ENCODE assay signal across 20 mouse cellular contexts in genomic region chr2:155573996-155574395, GRCm38 (mm10). TPM values are rescaled to one million over a fixed set of nuclear protein-coding genes. Genes with fewer than 3 reads are reported as not detected.
DNase-seq lines count a peak whose midpoint lies in the region; ATAC-seq and TF ChIP-seq lines count a peak whose summit lies in the region.
"Had no signal": no experiment of that assay in that cellular context is flagged by ENCODE, and none has a peak within 500 bp of the region (broad histone marks: within the 10 kb centered on the region; RNA-seq: fewer than 3 reads in every experiment).

No protein-coding gene starts in this region.

- TF ChIP-seq POLR2A in kidney, adult 2 months (IDR thresholded peaks at IDR 0.05; ENCODE audit: low read depth, low read length), result no peak
- no peak for TF ChIP-seq POLR2A in brain, embryonic 14.5 days (IDR thresholded peaks at IDR 0.05; ENCODE audit: borderline replicate concordance, extremely low read depth, insufficient read depth, insufficient read length, poor library complexity, severe bottlenecking)

- H3K27ac ChIP-seq in kidney, adult 2 months (ENCODE audit: insufficient read depth, low read depth, low read length), result peak overlapping the region; percentile 59
- no peak overlapping the region for H3K27ac ChIP-seq in lung, postnatal 0 days (ENCODE audit: low read length)
- H3K27ac ChIP-seq: embryonic facial prominence, embryonic 10.5 days; embryonic facial prominence, embryonic 13.5 days; forebrain, embryonic 13.5 days; heart, embryonic 10.5 days; heart, embryonic 13.5 days; hindbrain, embryonic 12.5 days; hindbrain, embryonic 15.5 days had no signal

- peaks cover 10% of the 10 kb centered on the region; the same call in 1 of the 2 replicates for H3K4me1 ChIP-seq in kidney, adult 2 months (ENCODE audit: control insufficient read depth, insufficient read depth, low read length)
- H3K4me1 ChIP-seq in lung, postnatal 0 days (ENCODE audit: insufficient read depth, low read depth, low read length), result peaks cover 4% of the 10 kb centered on the region; the same call in 1 of the 2 replicates
- H3K4me1 ChIP-seq: heart, embryonic 10.5 days; heart, embryonic 13.5 days; hindbrain, embryonic 12.5 days; hindbrain, embryonic 15.5 days had no signal

- no peak for TF ChIP-seq CTCF in kidney, adult 2 months (conservative IDR thresholded peaks at IDR 0.05; ENCODE audit: insufficient read depth, insufficient read length, low read depth, low read length)
- TF ChIP-seq CTCF in lung, postnatal 0 days (IDR thresholded peaks at IDR 0.05), result no peak
- no peak for TF ChIP-seq CTCF in brain, embryonic 14.5 days (IDR thresholded peaks at IDR 0.05; ENCODE audit: borderline replicate concordance, extremely low read depth, insufficient read depth, insufficient read length)

- no peak for DNase-seq in kidney, adult 2 months
- no peak for DNase-seq in kidney, postnatal 4 days
- peak; percentile 44 for DNase-seq in lung, postnatal 25 days (ENCODE audit: low spot score)
- DNase-seq in lung, postnatal 0 days (ENCODE audit: low spot score), result no peak
- peak; percentile 35 for DNase-seq in brain, embryonic 14.5 days (ENCODE audit: low read depth)
- DNase-seq in adrenal gland, adult (ENCODE audit: inconsistent age in 2 of 2, low spot score in 1 of 2), result no peak
- DNase-seq: adrenal gland, adult 8-10 months; adrenal gland, postnatal 25 days; embryo, embryonic 11 days had no signal

- H3K9me3 ChIP-seq in lung, postnatal 0 days (ENCODE audit: low read length), result no peaks in the 10 kb centered on the region
- H3K9me3 ChIP-seq: embryonic facial prominence, embryonic 10.5 days; embryonic facial prominence, embryonic 13.5 days; forebrain, embryonic 13.5 days; heart, embryonic 10.5 days; heart, embryonic 13.5 days; hindbrain, embryonic 12.5 days; hindbrain, embryonic 15.5 days had no signal

- TF ChIP-seq EP300 in lung, postnatal 0 days (IDR thresholded peaks at IDR 0.05), result no peak

- ATAC-seq in lung, postnatal 0 days, result no peak
- ATAC-seq: CD4-positive, CD25-positive, alpha-beta regulatory T cell, adult 4 months; forebrain, embryonic 13.5 days; forebrain, postnatal 0 days had no signal

- H3K4me3 ChIP-seq in kidney, adult 2 months (ENCODE audit: insufficient read depth, low read depth, low read length), result no peak overlapping the region
- no peak overlapping the region for H3K4me3 ChIP-seq in lung, postnatal 0 days (ENCODE audit: low read depth, low read length)
- H3K4me3 ChIP-seq: embryonic facial prominence, embryonic 10.5 days; embryonic facial prominence, embryonic 13.5 days; erythroblast, embryonic 14.5 days; forebrain, embryonic 13.5 days; heart, adult 2 months; heart, embryonic 10.5 days; heart, embryonic 13.5 days; hindbrain, embryonic 12.5 days; hindbrain, embryonic 15.5 days had no signal

- H3K9ac ChIP-seq in lung, postnatal 0 days (replicated peaks; ENCODE audit: low read depth), result no peak overlapping the region
- H3K9ac ChIP-seq: embryonic facial prominence, embryonic 13.5 days; forebrain, embryonic 13.5 days; forebrain, postnatal 0 days; heart, embryonic 13.5 days; hindbrain, embryonic 12.5 days; hindbrain, embryonic 15.5 days had no signal

- WGBS in kidney, adult 2 months, result 88% methylated on average over 7 of the region's 7 CpGs
- 71% methylated on average over 7 of the region's 7 CpGs for WGBS in lung, postnatal 0 days

- peaks cover 14% of the 10 kb centered on the region for H3K36me3 ChIP-seq in kidney, adult 2 months (ENCODE audit: control insufficient read depth, insufficient read depth, low read length)
- no peaks in the 10 kb centered on the region for H3K36me3 ChIP-seq in lung, postnatal 0 days (ENCODE audit: insufficient read depth, low read length)
- H3K36me3 ChIP-seq: embryonic facial prominence, embryonic 10.5 days had no signal

- no peak overlapping the region for H3K4me2 ChIP-seq in lung, postnatal 0 days (replicated peaks; ENCODE audit: low read depth, low read length)
- H3K4me2 ChIP-seq: embryonic facial prominence, embryonic 13.5 days; forebrain, embryonic 13.5 days; heart, embryonic 13.5 days; hindbrain, embryonic 12.5 days; hindbrain, embryonic 15.5 days had no signal

- no peaks in the 10 kb centered on the region for H3K27me3 ChIP-seq in kidney, adult 2 months (replicated peaks; ENCODE audit: control insufficient read depth, insufficient read depth, low read length)
- H3K27me3 ChIP-seq in lung, postnatal 0 days (replicated peaks; ENCODE audit: insufficient read depth, low read length), result no peaks in the 10 kb centered on the region
- H3K27me3 ChIP-seq: embryonic facial prominence, embryonic 13.5 days; forebrain, embryonic 13.5 days; heart, embryonic 13.5 days; hindbrain, embryonic 12.5 days; hindbrain, embryonic 15.5 days had no signal

RNA-seq across cellular contexts. Expression of gene Gss, which starts 18.6 kb away (rescaled TPM):
- 248 and 308 TPM in 2 replicates for polyA plus RNA-seq in kidney, adult 2 months (2012; rRNA removed)
- 37.1 and 39.4 TPM in 2 replicates for polyA plus RNA-seq in lung, postnatal 0 days (2015; fragmentation: Nextera tagmentation; extraction: Ambion mirVana)
- 10.1 and 11.8 TPM in 2 replicates for polyA plus RNA-seq in brain, embryonic 14.5 days (2012; rRNA removed)

RNA-seq across cellular contexts. Expression of gene Myh7b, which starts 37.0 kb away (rescaled TPM):
- 0.05 TPM in 1 of 2 replicates, not detected in the other for polyA plus RNA-seq in kidney, adult 2 months (2012; rRNA removed)
- 0.38 and 0.54 TPM in 2 replicates for polyA plus RNA-seq in lung, postnatal 0 days (2015; fragmentation: Nextera tagmentation; extraction: Ambion mirVana)
- 0.48 and 0.53 TPM in 2 replicates for polyA plus RNA-seq in brain, embryonic 14.5 days (2012; rRNA removed)
- polyA plus RNA-seq: CD4-positive, CD25-positive, alpha-beta regulatory T cell, adult 4 months had no signal

RNA-seq across cellular contexts. Expression of gene Ggt7, which starts 56.0 kb away (rescaled TPM):
- 2.4 and 4.8 TPM in 2 replicates for polyA plus RNA-seq in kidney, adult 2 months (2012; rRNA removed)
- 1.0 and 1.2 TPM in 2 replicates for polyA plus RNA-seq in lung, postnatal 0 days (2015; fragmentation: Nextera tagmentation; extraction: Ambion mirVana)
- 160 and 237 TPM in 2 replicates for polyA plus RNA-seq in brain, embryonic 14.5 days (2012; rRNA removed)
- polyA plus RNA-seq: erythroblast, embryonic 14.5 days had no signal

RNA-seq across cellular contexts. Expression of gene Acss2, which starts 56.2 kb away (rescaled TPM):
- polyA plus RNA-seq in kidney, adult 2 months (2012; rRNA removed), result 149 and 173 TPM in 2 replicates
- polyA plus RNA-seq in lung, postnatal 0 days (2015; fragmentation: Nextera tagmentation; extraction: Ambion mirVana), result 15.0 and 16.8 TPM in 2 replicates
- 26.5 and 29.5 TPM in 2 replicates for polyA plus RNA-seq in brain, embryonic 14.5 days (2012; rRNA removed)

Comparison
In these comparisons a context has a peak if more than half of its experiments do, and no peak if none do; other contexts are left out.
1. DNase-seq: peak in lung, postnatal 25 days (single experiment) and brain, embryonic 14.5 days (single experiment); none in kidney, adult 2 months (single experiment), kidney, postnatal 4 days (0 of 2), lung, postnatal 0 days (single experiment) and adrenal gland, adult (0 of 2).
2. RNA of gene Ggt7, which starts 56.0 kb away (polyA plus RNA-seq): 160 to 237 TPM in brain, embryonic 14.5 days; 2.4 to 4.8 TPM in kidney, adult 2 months and 1.0 to 1.2 TPM in lung, postnatal 0 days; every median in the first group is over 10 times any median in the second.